8 mouse cellular contexts compared by ENCODE assay signal in genomic region chr7:64060051-64060450, GRCm38 (mm10).
DNase-seq lines count a peak whose midpoint lies in the region; ATAC-seq and TF ChIP-seq lines count a peak whose summit lies in the region.
"Had no signal": no experiment of that assay in that cellular context is flagged by ENCODE, and none has a peak within 500 bp of the region (broad histone marks: within the 10 kb centered on the region; RNA-seq: fewer than 3 reads in every experiment).

No protein-coding gene starts in this region.

- 4% methylated on average over 1 of the region's 1 CpGs for WGBS in kidney, adult 2 months

- H3K27me3 ChIP-seq in kidney, adult 2 months (replicated peaks; ENCODE audit: control insufficient read depth, insufficient read depth, low read length): no peaks in the 10 kb centered on the region
- H3K27me3 ChIP-seq in E14TG2a.4 (ENCODE audit: insufficient read depth, low read length): 0 out of 2 replicates have a peak, but pooled peaks cover 9% of the 10 kb centered on the region
- H3K27me3 ChIP-seq: embryonic facial prominence, embryonic 13.5 days had no signal

- peaks cover 4% of the 10 kb centered on the region; the same call in 1 of the 2 replicates for H3K9me3 ChIP-seq in E14TG2a.4 (ENCODE audit: low read length)
- H3K9me3 ChIP-seq: embryonic facial prominence, embryonic 13.5 days had no signal

- H3K4me3 ChIP-seq in kidney, adult 2 months (ENCODE audit: insufficient read depth, low read depth, low read length): no peak overlapping the region
- no peak overlapping the region for H3K4me3 ChIP-seq in E14TG2a.4 (replicated peaks; ENCODE audit: low read length)
- H3K4me3 ChIP-seq: embryonic facial prominence, embryonic 13.5 days had no signal

- no peak for TF ChIP-seq POLR2A in kidney, adult 2 months (IDR thresholded peaks at IDR 0.05; ENCODE audit: low read depth, low read length)

- TF ChIP-seq CTCF in kidney, adult 2 months (conservative IDR thresholded peaks at IDR 0.05; ENCODE audit: insufficient read depth, insufficient read length, low read depth, low read length): peak; percentile 63
- TF ChIP-seq CTCF in E14TG2a.4 (conservative IDR thresholded peaks at IDR 0.05; ENCODE audit: low read length): peak; percentile 67

- no peak for ATAC-seq in monocyte, adult 5-6 weeks (replicated peaks; ENCODE audit: insufficient number of reproducible peaks, low FRiP score, low TSS enrichment, poor library complexity, severe bottlenecking)

- H3K36me3 ChIP-seq in kidney, adult 2 months (ENCODE audit: control insufficient read depth, insufficient read depth, low read length): no peaks in the 10 kb centered on the region
- no peaks in the 10 kb centered on the region for H3K36me3 ChIP-seq in E14TG2a.4 (ENCODE audit: insufficient read depth, low read length)
- H3K36me3 ChIP-seq: embryonic facial prominence, embryonic 13.5 days had no signal

- peaks cover 4% of the 10 kb centered on the region; the same call in 1 of the 2 replicates for H3K4me1 ChIP-seq in kidney, adult 2 months (ENCODE audit: control insufficient read depth, insufficient read depth, low read length)
- H3K4me1 ChIP-seq in E14TG2a.4 (replicated peaks; ENCODE audit: low read depth, low read length): peaks cover 26% of the 10 kb centered on the region

- no peak overlapping the region for H3K27ac ChIP-seq in kidney, adult 2 months (ENCODE audit: insufficient read depth, low read depth, low read length)
- H3K27ac ChIP-seq: embryonic facial prominence, embryonic 13.5 days had no signal

- peak; percentile 11 for DNase-seq in kidney, adult 2 months
- DNase-seq in kidney, postnatal 25 days: no peak
- peak; percentile 63 for DNase-seq in 3T3-L1 (ENCODE audit: low read depth, low spot score)
- peak; percentile 31 for DNase-seq in forelimb bud, embryonic 11.5 days (ENCODE audit: low read depth, low spot score)
- no peak for DNase-seq in gastrocnemius, adult 8-10 months (ENCODE audit: low spot score in 2 of 2)

Comparison
In these comparisons a context has a peak if more than half of its experiments do, and no peak if none do; other contexts are left out.
1. DNase-seq: peak in kidney, adult 2 months (single experiment), 3T3-L1 (single experiment) and forelimb bud, embryonic 11.5 days (single experiment); none in kidney, postnatal 25 days (0 of 2) and gastrocnemius, adult 8-10 months (0 of 2).